Mouse (Mus musculus) splenic B cell, adult 2 months (primary cell): ENCODE measurements around the gene Rpl14.

Experiments used
- DNase-seq: peaks from one replicate; pipeline ENCODE4 v3.0.0-alpha.2; 2011; ENCODE audit warnings: low read depth, low spot score
- H3K27me3 ChIP-seq: 2 replicates; pipeline ENCODE4 v1.6.1; 2012; ENCODE audit warnings: mild to moderate bottlenecking, low read length, moderate library complexity, mixed read lengths; ENCODE audit not compliant: control insufficient read depth, poor library complexity, insufficient read depth, severe bottlenecking
- H3K36me3 ChIP-seq: 2 replicates; pipeline ENCODE4 v1.6.1; 2012; ENCODE audit warnings: mild to moderate bottlenecking, low read length, moderate library complexity, mixed read lengths; ENCODE audit not compliant: control insufficient read depth, poor library complexity, insufficient read depth, severe bottlenecking

Gene Rpl14

GRCm38 (mm10) chr9:120581941-120582618 lies 10.8 kb downstream of the Rpl14 start:
- no peaks in the 10 kb centered on the region for H3K36me3 ChIP-seq
- no peaks in the 10 kb centered on the region for H3K27me3 ChIP-seq
- DNase-seq, result peak; percentile 60

DNA sequence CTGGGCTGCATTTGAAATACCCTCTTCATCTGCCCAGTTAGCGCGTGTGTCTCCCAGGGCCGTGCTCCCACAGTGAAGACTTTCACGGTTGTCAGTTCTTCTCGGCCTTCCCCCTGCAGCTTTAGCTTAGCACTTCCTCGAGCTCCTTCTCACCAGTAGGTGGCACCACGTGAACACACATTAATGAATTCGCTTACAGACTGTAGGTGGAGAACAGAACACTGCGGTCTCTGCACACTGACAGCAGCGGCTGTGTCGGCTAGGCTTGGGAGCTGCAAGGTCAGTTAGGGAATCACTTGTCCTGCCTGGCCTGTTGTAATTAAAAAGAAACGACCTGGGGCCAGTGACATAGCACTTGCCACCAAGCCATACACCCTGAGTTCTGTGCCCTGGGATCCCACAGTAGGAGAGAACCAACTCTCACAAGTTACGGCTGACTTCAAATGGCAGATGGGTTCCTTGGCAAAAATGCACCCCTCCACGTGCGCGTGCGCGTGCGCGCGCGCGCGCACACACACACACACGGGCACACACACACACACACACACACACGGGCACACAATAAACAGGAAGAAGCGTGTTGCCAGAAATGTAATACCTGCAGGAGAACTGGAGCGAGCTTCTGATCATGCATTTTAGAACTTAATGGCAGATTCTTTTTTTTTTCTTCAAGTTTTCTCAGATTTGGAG lies 11.5 kb downstream of the Rpl14 start:
- Histone ChIP-seq H3K36me3 (no peaks in the 10 kb centered on the region), H3K27me3 (no peaks in the 10 kb centered on the region)
- DNase-seq, result peak; percentile 95

- no peak for DNase-seq
- no peaks in the 10 kb centered on the region for H3K27me3 ChIP-seq
- H3K36me3 ChIP-seq, result no peaks in the 10 kb centered on the region
Measured at GRCm38 (mm10) chr9:120583314-120583713, 12.1 kb downstream of the Rpl14 start.

GRCm38 (mm10) chr9:120586546-120586945 lies 15.3 kb downstream of the Rpl14 start:
- DNase-seq, result peak; percentile 90
- no peaks in the 10 kb centered on the region for H3K27me3 ChIP-seq
- no peaks in the 10 kb centered on the region for H3K36me3 ChIP-seq

GRCm38 (mm10) chr9:120591490-120591889 lies 20.2 kb downstream of the Rpl14 start:
- DNase-seq, result peak; percentile 80
- Histone ChIP-seq H3K36me3 (no peaks in the 10 kb centered on the region), H3K27me3 (no peaks in the 10 kb centered on the region)

DNA sequence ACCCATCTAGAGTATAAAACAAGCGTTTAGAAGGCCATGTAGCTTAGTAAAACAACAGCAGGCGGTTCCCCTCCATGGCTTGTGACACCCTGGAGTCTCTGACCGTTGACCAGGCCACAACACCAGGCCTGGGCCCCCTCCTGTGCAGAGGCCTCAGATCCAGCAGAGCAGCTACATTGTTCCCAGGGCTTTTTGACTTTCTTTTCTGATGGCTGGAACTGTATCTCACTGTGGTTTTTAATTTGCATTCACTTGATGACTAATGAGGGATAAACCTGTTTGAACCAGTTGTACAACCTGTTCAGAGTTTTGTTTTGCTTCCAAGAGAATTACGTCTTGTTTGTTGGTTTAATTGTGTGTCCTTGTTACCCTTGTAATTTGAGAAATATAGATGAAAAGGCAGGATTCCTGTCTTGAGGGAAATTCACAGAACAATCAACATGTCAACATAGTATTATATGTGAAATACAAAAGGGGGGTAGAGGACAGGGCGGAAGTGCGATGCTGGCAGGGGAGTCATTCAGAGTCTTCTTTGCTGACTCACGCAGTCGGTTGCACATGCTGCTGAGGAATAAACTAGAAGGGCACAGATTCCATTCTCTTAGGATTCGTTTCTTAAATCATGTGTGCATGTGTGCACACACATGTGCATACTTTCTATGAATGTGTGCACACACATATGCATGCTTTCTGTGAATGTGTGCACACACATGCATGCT lies 22.3 kb downstream of the Rpl14 start:
- H3K36me3 ChIP-seq, result no peaks in the 10 kb centered on the region
- no peaks in the 10 kb centered on the region for H3K27me3 ChIP-seq
- DNase-seq, result no peak

DNA sequence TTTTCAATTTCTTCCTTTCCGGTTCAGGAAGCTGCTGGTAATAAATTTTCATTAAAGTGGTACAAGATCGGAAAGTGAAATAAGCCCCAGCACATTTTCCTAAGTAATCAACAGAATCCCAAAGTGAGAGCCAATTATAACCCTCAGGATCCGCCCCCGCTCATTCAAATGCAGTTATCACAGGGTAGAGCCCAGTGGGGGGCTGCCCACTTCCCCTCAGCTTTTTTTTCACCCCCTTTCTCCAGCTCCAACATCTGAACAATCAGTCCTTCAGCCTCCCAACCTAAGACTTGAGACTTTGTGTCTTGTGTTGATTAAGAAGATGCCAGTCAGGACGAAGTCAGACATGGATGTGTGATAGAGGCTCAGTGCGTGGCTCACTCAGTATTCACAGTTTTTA lies 23.6 kb downstream of the Rpl14 start:
- no peak for DNase-seq
- no peaks in the 10 kb centered on the region for H3K27me3 ChIP-seq
- H3K36me3 ChIP-seq, result no peaks in the 10 kb centered on the region

GRCm38 (mm10) chr9:120595306-120595705 lies 24.1 kb downstream of the Rpl14 start:
- no peaks in the 10 kb centered on the region for H3K27me3 ChIP-seq
- no peak for DNase-seq
- no peaks in the 10 kb centered on the region for H3K36me3 ChIP-seq

- no peaks in the 10 kb centered on the region for H3K36me3 ChIP-seq
- no peaks in the 10 kb centered on the region for H3K27me3 ChIP-seq
- DNase-seq, result peak; percentile 62
Measured at GRCm38 (mm10) chr9:120601488-120602171, 30.4 kb downstream of the Rpl14 start.

- no peaks in the 10 kb centered on the region for H3K36me3 ChIP-seq
- DNase-seq, result no peak
- H3K27me3 ChIP-seq, result no peaks in the 10 kb centered on the region
Measured at GRCm38 (mm10) chr9:120602172-120602838, 31.1 kb downstream of the Rpl14 start.

DNA sequence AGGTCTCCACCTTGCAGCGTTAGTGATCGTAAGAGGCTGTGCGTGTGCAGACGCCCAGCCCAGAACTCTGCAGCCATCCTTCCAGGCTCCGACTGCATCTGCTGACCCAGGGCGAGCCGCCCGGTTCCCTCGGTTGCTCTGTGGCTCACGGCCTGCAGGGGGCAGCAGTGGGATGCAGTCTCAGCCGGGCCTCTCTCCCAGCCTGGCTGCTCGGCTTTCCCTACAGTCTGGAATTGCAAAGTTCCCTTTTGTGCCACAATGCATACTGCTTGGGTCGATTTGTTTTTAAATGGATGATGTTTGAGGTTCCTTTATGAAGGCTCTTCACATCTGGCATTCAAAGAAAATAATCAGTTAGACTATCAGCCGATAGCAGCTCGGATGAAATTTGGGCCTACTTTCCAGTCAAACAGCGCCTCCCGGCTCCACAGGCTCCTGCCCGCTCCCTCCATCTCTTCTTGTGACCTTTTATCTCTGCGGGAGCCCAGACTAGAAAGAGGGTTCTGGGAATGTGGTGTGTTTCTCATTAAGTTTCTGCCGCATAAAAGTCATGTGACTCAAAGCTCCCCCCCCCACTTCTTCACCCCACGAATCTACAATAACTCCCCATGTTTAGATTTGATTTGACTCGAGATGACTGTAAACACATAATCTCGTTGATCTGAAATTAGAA lies 31.7 kb downstream of the Rpl14 start:
- H3K27me3 ChIP-seq, result no peaks in the 10 kb centered on the region
- H3K36me3 ChIP-seq, result no peaks in the 10 kb centered on the region
- DNase-seq, result peak; percentile 70

GRCm38 (mm10) chr9:120603512-120603908 lies 32.3 kb downstream of the Rpl14 start:
- Histone ChIP-seq H3K27me3 (no peaks in the 10 kb centered on the region), H3K36me3 (no peaks in the 10 kb centered on the region)
- no peak for DNase-seq

GRCm38 (mm10) chr9:120603956-120604355 lies 32.7 kb downstream of the Rpl14 start:
- no peaks in the 10 kb centered on the region for H3K27me3 ChIP-seq
- H3K36me3 ChIP-seq, result no peaks in the 10 kb centered on the region
- DNase-seq, result no peak

- no peak for DNase-seq
Measured at GRCm38 (mm10) chr9:120611055-120611454, 39.8 kb downstream of the Rpl14 start.

More at GRCm38 (mm10) chr9:120611055-120611454, 39.8 kb downstream of the Rpl14 start:
- Histone ChIP-seq H3K36me3 (no peaks in the 10 kb centered on the region), H3K27me3 (no peaks in the 10 kb centered on the region)
